Mouse (Mus musculus): Measurements from ENCODE around the gene Caskin1. TPM values are rescaled to one million over a fixed set of nuclear protein-coding genes. Genes with fewer than 3 reads are reported as not detected.
A peak's percentile ranks its signal among the peaks of the same experiment; 100 is the strongest.

Gene Caskin1
- total and polyA plus RNA-seq, 3 experiments = 0.11 TPM; not detected in 2

GRCm38 (mm10) chr17:24513609-24514008, 25.2 kb downstream of the Caskin1 start:
- Histone ChIP-seq H3K4me1 (ENCODE audit: insufficient read depth, low read depth, low read length) (peaks cover 12% of the 10 kb centered on the region), H3K36me3 (replicated peaks) (peaks cover 99% of the 10 kb centered on the region), H3K4me3 (ENCODE audit: low read depth, low read length) (no peak overlapping the region), H3K27me3 (ENCODE audit: insufficient read depth, low read length) (no peaks in the 10 kb centered on the region), H3K9me3 (replicated peaks) (no peaks in the 10 kb centered on the region)
- ATAC-seq (ENCODE audit: extremely low read depth, insufficient number of reproducible peaks, low FRiP score, poor library complexity, severe bottlenecking) (0 out of 2 replicates have a peak, but pooled peaks have one; percentile 8), DNase-seq (ENCODE audit: low spot score) (peak; percentile 51)
- no peak for TF ChIP-seq GATA2 (IDR thresholded peaks at IDR 0.05; ENCODE audit: borderline replicate concordance, low read depth, low read length)
- TF ChIP-seq CTCF (IDR thresholded peaks at IDR 0.05; ENCODE audit: low read depth, low read length) = no peak
- TF ChIP-seq GATA1 (IDR thresholded peaks at IDR 0.05; ENCODE audit: borderline replicate concordance, low read length) = no peak
- TF ChIP-seq POLR2AphosphoS5 (IDR thresholded peaks at IDR 0.05; ENCODE audit: insufficient replicate concordance, low read depth, low read length) = no peak
- no peak for TF ChIP-seq TAL1 (conservative IDR thresholded peaks at IDR 0.05; ENCODE audit: low read depth, low read length)

- peaks cover 12% of the 10 kb centered on the region for H3K4me1 ChIP-seq (ENCODE audit: insufficient read depth, low read depth, low read length)
- no peak overlapping the region for H3K4me3 ChIP-seq (ENCODE audit: low read depth, low read length)
- no peak for DNase-seq (ENCODE audit: low spot score)
- peaks cover 99% of the 10 kb centered on the region for H3K36me3 ChIP-seq (replicated peaks)
- no peak for ATAC-seq (ENCODE audit: extremely low read depth, insufficient number of reproducible peaks, low FRiP score, poor library complexity, severe bottlenecking)
- no peaks in the 10 kb centered on the region for H3K9me3 ChIP-seq (replicated peaks)
- TF ChIP-seq TAL1 (conservative IDR thresholded peaks at IDR 0.05; ENCODE audit: low read depth, low read length) = no peak
- no peak for TF ChIP-seq CTCF (IDR thresholded peaks at IDR 0.05; ENCODE audit: low read depth, low read length)
- TF ChIP-seq GATA1 (IDR thresholded peaks at IDR 0.05; ENCODE audit: borderline replicate concordance, low read length) = no peak
- TF ChIP-seq POLR2AphosphoS5 (IDR thresholded peaks at IDR 0.05; ENCODE audit: insufficient replicate concordance, low read depth, low read length) = no peak
- H3K27me3 ChIP-seq (ENCODE audit: insufficient read depth, low read length) = no peaks in the 10 kb centered on the region
Observed at GRCm38 (mm10) chr17:24514270-24515257, 26.2 kb downstream of the Caskin1 start.

- DNase-seq (ENCODE audit: low spot score) = no peak
- ATAC-seq (ENCODE audit: extremely low read depth, insufficient number of reproducible peaks, low FRiP score, poor library complexity, severe bottlenecking) = no peak
- Histone ChIP-seq H3K4me3 (ENCODE audit: low read depth, low read length) (no peak overlapping the region), H3K4me1 (ENCODE audit: insufficient read depth, low read depth, low read length) (peaks cover 40% of the 10 kb centered on the region), H3K27me3 (ENCODE audit: insufficient read depth, low read length) (no peaks in the 10 kb centered on the region), H3K9me3 (replicated peaks) (no peaks in the 10 kb centered on the region), H3K36me3 (replicated peaks) (peaks cover 93% of the 10 kb centered on the region)
- TF ChIP-seq GATA2 (IDR thresholded peaks at IDR 0.05; ENCODE audit: borderline replicate concordance, low read depth, low read length) = no peak
- no peak for TF ChIP-seq CTCF (IDR thresholded peaks at IDR 0.05; ENCODE audit: low read depth, low read length)
- TF ChIP-seq GATA1 (IDR thresholded peaks at IDR 0.05; ENCODE audit: borderline replicate concordance, low read length) = no peak
- TF ChIP-seq POLR2AphosphoS5 (IDR thresholded peaks at IDR 0.05; ENCODE audit: insufficient replicate concordance, low read depth, low read length) = no peak
- TF ChIP-seq TAL1 (conservative IDR thresholded peaks at IDR 0.05; ENCODE audit: low read depth, low read length) = no peak
Observed at GRCm38 (mm10) chr17:24520450-24520849, 32.0 kb downstream of the Caskin1 start.

GRCm38 (mm10) chr17:24524734-24525133, 36.3 kb downstream of the Caskin1 start:
- ATAC-seq (ENCODE audit: extremely low read depth, insufficient number of reproducible peaks, low FRiP score, poor library complexity, severe bottlenecking) = no peak

GRCm38 (mm10) chr17:24527315-24527714, 38.9 kb downstream of the Caskin1 start:
- no peak for ATAC-seq (ENCODE audit: extremely low read depth, insufficient number of reproducible peaks, low FRiP score, poor library complexity, severe bottlenecking)
- Histone ChIP-seq H3K4me1 (ENCODE audit: insufficient read depth, low read depth, low read length) (peaks cover 54% of the 10 kb centered on the region), H3K9me3 (replicated peaks) (no peaks in the 10 kb centered on the region), H3K4me3 (ENCODE audit: low read depth, low read length) (peak overlapping the region; percentile 90), H3K36me3 (replicated peaks) (peaks cover 68% of the 10 kb centered on the region), H3K27me3 (ENCODE audit: insufficient read depth, low read length) (no peaks in the 10 kb centered on the region)
- no peak for TF ChIP-seq TAL1 (conservative IDR thresholded peaks at IDR 0.05; ENCODE audit: low read depth, low read length)
- no peak for TF ChIP-seq CTCF (IDR thresholded peaks at IDR 0.05; ENCODE audit: low read depth, low read length)
- TF ChIP-seq GATA2 (IDR thresholded peaks at IDR 0.05; ENCODE audit: borderline replicate concordance, low read depth, low read length) = no peak
- TF ChIP-seq GATA1 (IDR thresholded peaks at IDR 0.05; ENCODE audit: borderline replicate concordance, low read length) = no peak
- TF ChIP-seq POLR2AphosphoS5 (IDR thresholded peaks at IDR 0.05; ENCODE audit: insufficient replicate concordance, low read depth, low read length) = no peak
- no peak for DNase-seq (ENCODE audit: low spot score)

More at GRCm38 (mm10) chr17:24524734-24525133, 36.3 kb downstream of the Caskin1 start:
- Histone ChIP-seq H3K27me3 (ENCODE audit: insufficient read depth, low read length) (no peaks in the 10 kb centered on the region), H3K4me1 (ENCODE audit: insufficient read depth, low read depth, low read length) (peaks cover 56% of the 10 kb centered on the region), H3K36me3 (replicated peaks) (peaks cover 77% of the 10 kb centered on the region), H3K4me3 (ENCODE audit: low read depth, low read length) (no peak overlapping the region), H3K9me3 (replicated peaks) (no peaks in the 10 kb centered on the region)
- TF ChIP-seq TAL1 (conservative IDR thresholded peaks at IDR 0.05; ENCODE audit: low read depth, low read length) (no peak), GATA2 (IDR thresholded peaks at IDR 0.05; ENCODE audit: borderline replicate concordance, low read depth, low read length) (no peak), POLR2AphosphoS5 (IDR thresholded peaks at IDR 0.05; ENCODE audit: insufficient replicate concordance, low read depth, low read length) (no peak), CTCF (IDR thresholded peaks at IDR 0.05; ENCODE audit: low read depth, low read length) (no peak), GATA1 (IDR thresholded peaks at IDR 0.05; ENCODE audit: borderline replicate concordance, low read length) (no peak)
- DNase-seq (ENCODE audit: low spot score) = no peak
